Mouse (Mus musculus) T-cell, adult 66 days (primary cell): Measurements from ENCODE around the gene Moxd1. TPM values are rescaled to one million over a fixed set of nuclear protein-coding genes. Genes with fewer than 3 reads are reported as not detected.

ENCODE experiments used
- total RNA-seq, 2 experiments: library from RNA; stranded (reverse); gene quantifications; 3 replicates in 1 of 2; 4 replicates in 1 of 2; pipeline ENCODE4 v1.2.4; 2023

The Moxd1 gene
- total RNA-seq, result not detected

DNA sequence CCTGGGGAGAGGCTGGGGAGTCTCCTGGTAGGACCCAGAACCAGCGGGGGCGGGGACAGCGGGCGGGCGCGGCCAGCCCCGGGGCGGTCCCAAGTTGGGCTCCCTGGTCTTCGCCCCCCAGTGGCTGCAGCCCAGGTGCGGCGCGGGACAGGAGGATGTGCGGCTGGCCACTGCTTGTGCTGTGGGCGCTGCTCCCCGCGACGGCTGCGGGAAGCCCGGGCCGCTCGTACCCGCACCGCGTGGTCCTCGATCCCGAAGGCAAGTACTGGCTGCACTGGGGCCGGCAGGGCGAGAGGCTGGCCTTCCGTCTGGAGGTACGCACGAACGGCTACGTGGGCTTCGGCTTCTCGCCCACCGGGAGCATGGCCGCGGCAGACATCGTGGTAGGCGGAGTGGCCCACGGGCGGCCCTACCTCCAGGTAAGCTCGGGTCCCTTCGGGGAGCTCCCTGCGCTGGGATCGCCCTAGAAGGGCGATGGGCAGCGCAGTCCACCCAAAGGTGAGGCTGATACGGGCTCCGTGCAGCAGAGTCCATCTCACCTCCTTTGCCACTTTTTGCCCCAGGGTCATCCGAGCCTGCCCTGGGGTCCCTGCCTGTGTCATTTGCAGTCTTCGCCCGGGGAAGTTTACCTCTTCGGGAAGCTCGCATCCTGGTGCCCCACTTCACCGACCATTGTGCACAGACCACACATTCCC lies at the start of gene Moxd1:
Moxd1 (plus strand) TSS at position 69 of the 695 bp plus-strand sequence.

Other genes starting within 250 kb of the Moxd1 start
- not detected for gene Taar6, start 237.9 kb upstream of the Moxd1 start, total RNA-seq
- gene Taar7a, start 230.0 kb upstream of the Moxd1 start, total RNA-seq, result not detected
- gene Taar7b, start 223.6 kb upstream of the Moxd1 start, total RNA-seq, result not detected
- gene Taar7d, start 196.3 kb upstream of the Moxd1 start, total RNA-seq, result not detected
- not detected for gene Taar7e, start 185.9 kb upstream of the Moxd1 start, total RNA-seq
- not detected for gene Taar7f, start 174.0 kb upstream of the Moxd1 start, total RNA-seq
- gene Taar8a, start 147.0 kb upstream of the Moxd1 start, total RNA-seq, result not detected
- gene Taar8b, start 131.2 kb upstream of the Moxd1 start, total RNA-seq, result not detected
- gene Taar8c, start 121.6 kb upstream of the Moxd1 start, total RNA-seq, result not detected
- gene Taar9, start 114.0 kb upstream of the Moxd1 start, total RNA-seq, result not detected
- gene Stx7, start 74.2 kb upstream of the Moxd1 start, total RNA-seq, result 10 to 100 TPM; 21.0 to 21.9 TPM